Mouse (Mus musculus): ENCODE measurements around the gene Tmem209. TPM values are rescaled to one million over a fixed set of nuclear protein-coding genes. Genes with fewer than 3 reads are reported as not detected.
A peak's percentile ranks its signal among the peaks of the same experiment; 100 is the strongest.

Gene Tmem209
- polyA plus RNA-seq, 1 experiment from 2014 or later = 13.0 TPM

GRCm38 (mm10) chr6:30477210-30477714 lies 32.3 kb downstream of the Tmem209 start:
- Histone ChIP-seq H3K9me3 (ENCODE audit: control insufficient read depth, low read length) (no peaks in the 10 kb centered on the region), H3K27me3 (ENCODE audit: control insufficient read depth, insufficient read depth, low read length) (no peaks in the 10 kb centered on the region), H3K27ac (replicated peaks) (peak overlapping the region; percentile 40; the same call in 1 of the 2 replicates), H3K9ac (ENCODE audit: low read length) (no peak overlapping the region), H3K4me2 (replicated peaks; ENCODE audit: low read depth) (no peak overlapping the region), H3K4me3 (ENCODE audit: low read depth, low read length) (no peak overlapping the region), H3K4me1 (replicated peaks; ENCODE audit: control insufficient read depth, insufficient read depth) (no peaks in the 10 kb centered on the region), H3K36me3 (ENCODE audit: control insufficient read depth, insufficient read depth, low read length) (no peaks in the 10 kb centered on the region)
- WGBS = 27% methylated on average over 8 of the region's 8 CpGs
- TF ChIP-seq EP300 (optimal IDR thresholded peaks at IDR 0.05) (no peak), CTCF (IDR thresholded peaks at IDR 0.05; ENCODE audit: low read depth) (no peak)
- no peak for DNase-seq (ENCODE audit: low spot score)
- peak; percentile 73 for ATAC-seq (ENCODE audit: low FRiP score, low TSS enrichment)

GRCm38 (mm10) chr6:30476025-30476765 lies 33.4 kb downstream of the Tmem209 start:
- no peak overlapping the region for H3K27ac ChIP-seq (replicated peaks)
- no peaks in the 10 kb centered on the region for H3K36me3 ChIP-seq (ENCODE audit: control insufficient read depth, insufficient read depth, low read length)
- DNase-seq (ENCODE audit: low spot score) = no peak
- H3K4me2 ChIP-seq (replicated peaks; ENCODE audit: low read depth) = no peak overlapping the region
- TF ChIP-seq CTCF (IDR thresholded peaks at IDR 0.05; ENCODE audit: low read depth) (no peak), EP300 (optimal IDR thresholded peaks at IDR 0.05) (no peak)
- H3K9ac ChIP-seq (ENCODE audit: low read length) = no peak overlapping the region
- no peak for ATAC-seq (ENCODE audit: low FRiP score, low TSS enrichment)
- H3K9me3 ChIP-seq (ENCODE audit: control insufficient read depth, low read length) = no peaks in the 10 kb centered on the region
- 47% methylated on average over 10 of the region's 10 CpGs for WGBS
- H3K27me3 ChIP-seq (ENCODE audit: control insufficient read depth, insufficient read depth, low read length) = no peaks in the 10 kb centered on the region
- no peaks in the 10 kb centered on the region for H3K4me1 ChIP-seq (replicated peaks; ENCODE audit: control insufficient read depth, insufficient read depth)
- H3K4me3 ChIP-seq (ENCODE audit: low read depth, low read length) = no peak overlapping the region

GRCm38 (mm10) chr6:30471706-30472105 lies 37.9 kb downstream of the Tmem209 start:
- DNase-seq (ENCODE audit: low spot score) (no peak), ATAC-seq (ENCODE audit: low FRiP score, low TSS enrichment) (no peak)
- H3K36me3 ChIP-seq (ENCODE audit: control insufficient read depth, insufficient read depth, low read length) = no peaks in the 10 kb centered on the region
- TF ChIP-seq EP300 (optimal IDR thresholded peaks at IDR 0.05) (no peak), CTCF (IDR thresholded peaks at IDR 0.05; ENCODE audit: low read depth) (no peak)
- H3K4me2 ChIP-seq (replicated peaks; ENCODE audit: low read depth) = no peak overlapping the region
- no peak overlapping the region for H3K4me3 ChIP-seq (ENCODE audit: low read depth, low read length)
- H3K27ac ChIP-seq (replicated peaks) = no peak overlapping the region
- 75% methylated on average over 3 of the region's 3 CpGs for WGBS
- no peaks in the 10 kb centered on the region for H3K4me1 ChIP-seq (replicated peaks; ENCODE audit: control insufficient read depth, insufficient read depth)
- H3K9me3 ChIP-seq (ENCODE audit: control insufficient read depth, low read length) = no peaks in the 10 kb centered on the region
- H3K27me3 ChIP-seq (ENCODE audit: control insufficient read depth, insufficient read depth, low read length) = no peaks in the 10 kb centered on the region
- no peak overlapping the region for H3K9ac ChIP-seq (ENCODE audit: low read length)

GRCm38 (mm10) chr6:30469370-30469769 lies 40.2 kb downstream of the Tmem209 start:
- H3K27me3 ChIP-seq (ENCODE audit: control insufficient read depth, insufficient read depth, low read length) = no peaks in the 10 kb centered on the region
- peak; percentile 21; the same call in 1 of the 2 replicates for ATAC-seq (ENCODE audit: low FRiP score, low TSS enrichment)
- no peak for DNase-seq (ENCODE audit: low spot score)
- no peak for TF ChIP-seq EP300 (optimal IDR thresholded peaks at IDR 0.05)
- TF ChIP-seq CTCF (IDR thresholded peaks at IDR 0.05; ENCODE audit: low read depth) = no peak
- no peaks in the 10 kb centered on the region for H3K4me1 ChIP-seq (replicated peaks; ENCODE audit: control insufficient read depth, insufficient read depth)
- 79% methylated on average over 12 of the region's 12 CpGs for WGBS
- no peaks in the 10 kb centered on the region for H3K36me3 ChIP-seq (ENCODE audit: control insufficient read depth, insufficient read depth, low read length)
- H3K4me2 ChIP-seq (replicated peaks; ENCODE audit: low read depth) = no peak overlapping the region
- H3K4me3 ChIP-seq (ENCODE audit: low read depth, low read length) = no peak overlapping the region
- no peaks in the 10 kb centered on the region for H3K9me3 ChIP-seq (ENCODE audit: control insufficient read depth, low read length)
- H3K27ac ChIP-seq (replicated peaks) = no peak overlapping the region
- H3K9ac ChIP-seq (ENCODE audit: low read length) = no peak overlapping the region

- TF ChIP-seq EP300 (optimal IDR thresholded peaks at IDR 0.05) = no peak
- TF ChIP-seq CTCF (IDR thresholded peaks at IDR 0.05; ENCODE audit: low read depth) = peak; percentile 70
- 64% methylated on average over 12 of the region's 12 CpGs for WGBS
Measured at GRCm38 (mm10) chr6:30468684-30469083, 40.9 kb downstream of the Tmem209 start.

GRCm38 (mm10) chr6:30468058-30468457 lies 41.5 kb downstream of the Tmem209 start:
- Histone ChIP-seq H3K4me3 (ENCODE audit: low read depth, low read length) (no peak overlapping the region), H3K36me3 (ENCODE audit: control insufficient read depth, insufficient read depth, low read length) (no peaks in the 10 kb centered on the region), H3K4me2 (replicated peaks; ENCODE audit: low read depth) (no peak overlapping the region), H3K9ac (ENCODE audit: low read length) (no peak overlapping the region), H3K4me1 (replicated peaks; ENCODE audit: control insufficient read depth, insufficient read depth) (no peaks in the 10 kb centered on the region), H3K27me3 (ENCODE audit: control insufficient read depth, insufficient read depth, low read length) (no peaks in the 10 kb centered on the region), H3K9me3 (ENCODE audit: control insufficient read depth, low read length) (no peaks in the 10 kb centered on the region), H3K27ac (replicated peaks) (no peak overlapping the region)
- no peak for TF ChIP-seq CTCF (IDR thresholded peaks at IDR 0.05; ENCODE audit: low read depth)
- TF ChIP-seq EP300 (optimal IDR thresholded peaks at IDR 0.05) = no peak
- DNase-seq (ENCODE audit: low spot score) (no peak), ATAC-seq (ENCODE audit: low FRiP score, low TSS enrichment) (no peak)
- WGBS = 66% methylated on average over 1 of the region's 1 CpGs

More at GRCm38 (mm10) chr6:30468684-30469083, 40.9 kb downstream of the Tmem209 start:
- no peaks in the 10 kb centered on the region for H3K4me1 ChIP-seq (replicated peaks; ENCODE audit: control insufficient read depth, insufficient read depth)
- H3K27me3 ChIP-seq (ENCODE audit: control insufficient read depth, insufficient read depth, low read length) = no peaks in the 10 kb centered on the region
- no peak overlapping the region for H3K4me3 ChIP-seq (ENCODE audit: low read depth, low read length)
- 0 out of 2 replicates have a peak, but pooled peaks have one; percentile 28 for ATAC-seq (ENCODE audit: low FRiP score, low TSS enrichment)
- H3K9ac ChIP-seq (ENCODE audit: low read length) = no peak overlapping the region
- no peak overlapping the region for H3K4me2 ChIP-seq (replicated peaks; ENCODE audit: low read depth)
- no peaks in the 10 kb centered on the region for H3K36me3 ChIP-seq (ENCODE audit: control insufficient read depth, insufficient read depth, low read length)
- no peak overlapping the region for H3K27ac ChIP-seq (replicated peaks)
- DNase-seq (ENCODE audit: low spot score) = peak; percentile 56
- H3K9me3 ChIP-seq (ENCODE audit: control insufficient read depth, low read length) = no peaks in the 10 kb centered on the region

Measured in stomach, postnatal 0 days (tissue).